Mouse (Mus musculus) ES-E14 (cell line): Measurements from ENCODE around the gene Noxo1. TPM values are rescaled to one million over a fixed set of nuclear protein-coding genes. Genes with fewer than 3 reads are reported as not detected.
A peak's percentile ranks its signal among the peaks of the same experiment; 100 is the strongest.

Experiments
- DNase-seq: peaks from one replicate; pipeline ENCODE4 v3.0.0-alpha.2; 2013; ENCODE audit warnings: low read depth, low spot score
- H3K27ac ChIP-seq: 2 replicates; pipeline ENCODE4 v1.5.1; 2012; ENCODE audit warnings: low read depth, mild to moderate bottlenecking, low read length, moderate library complexity, mixed read lengths; ENCODE audit not compliant: poor library complexity, insufficient read depth, severe bottlenecking
- H3K36me3 ChIP-seq: 2 replicates; pipeline ENCODE4 v1.6.1; 2012; ENCODE audit warnings: mild to moderate bottlenecking, low read length, moderate library complexity, mixed read lengths; ENCODE audit not compliant: control insufficient read depth, poor library complexity, insufficient read depth, severe bottlenecking
- H3K4me1 ChIP-seq, 2 experiments: fragments of 150-350 bp in 1 of 2; sonication (generic) in 1 of 2; 2 replicates each; pipeline ENCODE4 v1.6.1; 2012; ENCODE audit warnings: low read length in 2 of 2, mild to moderate bottlenecking in 1 of 2, mixed read lengths in 1 of 2; ENCODE audit not compliant: control insufficient read depth in 2 of 2, insufficient read depth in 2 of 2, poor library complexity in 1 of 2
- H3K4me3 ChIP-seq, 2 experiments: fragments of 150-350 bp in 1 of 2; sonication (generic) in 1 of 2; 2 replicates each; pipeline ENCODE4 v1.5.1; 2012; ENCODE audit warnings: low read length in 2 of 2, low read depth in 1 of 2, mild to moderate bottlenecking in 1 of 2, mixed read lengths in 1 of 2; ENCODE audit not compliant: insufficient read depth in 1 of 2, poor library complexity in 1 of 2, severe bottlenecking in 1 of 2
- H3K9ac ChIP-seq: 2 replicates; pipeline ENCODE4 v1.6.1; 2012; ENCODE audit warnings: low read depth, mild to moderate bottlenecking, low read length, mixed read lengths; ENCODE audit not compliant: poor library complexity, insufficient read depth, severe bottlenecking
- H3K9me3 ChIP-seq: fragments of 150-350 bp; sonication (generic); 2 replicates; pipeline ENCODE4 v1.6.1; 2012; ENCODE audit warnings: low read depth, mild to moderate bottlenecking, low read length; ENCODE audit not compliant: control insufficient read depth, insufficient read depth
- CHD2 ChIP-seq: IDR thresholded peaks from 2 replicates; pipeline ENCODE4 v1.6.1; 2014; ENCODE audit warnings: mild to moderate bottlenecking, low read depth, low read length, inconsistent platforms
- HCFC1 ChIP-seq: IDR thresholded peaks from 2 replicates; pipeline ENCODE4 v1.6.1; 2012; ENCODE audit warnings: low read length, inconsistent platforms, borderline replicate concordance; ENCODE audit not compliant: insufficient read depth
- MAFK ChIP-seq: IDR thresholded peaks from 2 replicates; pipeline ENCODE4 v1.6.1; 2014; ENCODE audit warnings: mild to moderate bottlenecking, low read depth, low read length, inconsistent platforms; ENCODE audit not compliant: insufficient read depth
- ZC3H11A ChIP-seq: IDR thresholded peaks from 2 replicates; pipeline ENCODE4 v1.6.1; 2012; ENCODE audit warnings: low read depth, mild to moderate bottlenecking, inconsistent platforms, low read length, borderline replicate concordance
- ZNF384 ChIP-seq: IDR thresholded peaks from 2 replicates; pipeline ENCODE4 v1.6.1; 2012; ENCODE audit warnings: low read depth, low read length, inconsistent platforms
- in situ Hi-C, 2 experiments: fragments of 600-800 bp; cut with MboI; formaldehyde crosslinking; loops; one replicate each; pipeline ENCODE4 v1.15.1; 2025; ENCODE audit warnings: low sequenced_read_pairs in 2 of 2, inconsistent platforms in 1 of 2; ENCODE audit not compliant: unreplicated experiment in 2 of 2
- total RNA-seq: library from RNA; depleted of rRNA; stranded (reverse); fragments of 300-350 nt; gene quantifications from 2 replicates; pipeline ENCODE4 v1.2.3, GENCODE M21; 2012

Gene Noxo1
- total RNA-seq, 1 experiment = 2.9 TPM

- no peak for DNase-seq
- peaks cover 7 to 29% of the 10 kb centered on the region in 2 experiments; a peak in 3 of 4 replicates for H3K4me1 ChIP-seq
- H3K36me3 ChIP-seq = peaks cover 9% of the 10 kb centered on the region
- TF ChIP-seq HCFC1 (no peak), ZNF384 (no peak), ZC3H11A (no peak), CHD2 (no peak), MAFK (no peak)
- H3K9me3 ChIP-seq = no peaks in the 10 kb centered on the region
- in situ Hi-C loops = no loop called here
- peak overlapping the region; percentile 9 to 30; a peak in 2 of 4 replicates for H3K4me3 ChIP-seq
- no peak overlapping the region for H3K9ac ChIP-seq
- H3K27ac ChIP-seq = no peak overlapping the region
Measured at GRCm38 (mm10) chr17:24672141-24672540, 23.9 kb upstream of the Noxo1 start.

GRCm38 (mm10) chr17:24674277-24674676 is 21.8 kb upstream of the Noxo1 start:
- Histone ChIP-seq H3K4me1 (peaks cover 5 to 31% of the 10 kb centered on the region in 2 experiments; a peak in 3 of 4 replicates), H3K9me3 (no peaks in the 10 kb centered on the region), H3K9ac (peak overlapping the region; percentile 8; the same call in 1 of the 2 replicates), H3K36me3 (peaks cover 28% of the 10 kb centered on the region), H3K27ac (no peak overlapping the region), H3K4me3 (0 out of 4 replicates have a peak overlapping the region, but pooled peaks of 1 of the 2 experiments have one; percentile 1)
- DNase-seq = no peak
- in situ Hi-C loops = no loop called here
- TF ChIP-seq ZC3H11A = no peak
- TF ChIP-seq CHD2 = no peak
- no peak for TF ChIP-seq HCFC1
- TF ChIP-seq ZNF384 = no peak
- TF ChIP-seq MAFK = no peak

GRCm38 (mm10) chr17:24676187-24676586 is 19.8 kb upstream of the Noxo1 start:
- in situ Hi-C loops = no loop called here
- Histone ChIP-seq H3K36me3 (peaks cover 47% of the 10 kb centered on the region), H3K27ac (no peak overlapping the region), H3K9me3 (no peaks in the 10 kb centered on the region), H3K4me3 (no peak overlapping the region), H3K4me1 (peaks cover 5 to 28% of the 10 kb centered on the region in 2 experiments; a peak in 3 of 4 replicates), H3K9ac (no peak overlapping the region)
- no peak for TF ChIP-seq ZC3H11A
- no peak for TF ChIP-seq CHD2
- TF ChIP-seq MAFK = no peak
- no peak for TF ChIP-seq ZNF384
- peak; percentile 87 for DNase-seq

GRCm38 (mm10) chr17:24676877-24677276 is 19.2 kb upstream of the Noxo1 start:
- Histone ChIP-seq H3K36me3 (peaks cover 52% of the 10 kb centered on the region), H3K9ac (no peak overlapping the region), H3K9me3 (no peaks in the 10 kb centered on the region), H3K4me1 (peaks cover 3 to 24% of the 10 kb centered on the region in 2 experiments; a peak in 3 of 4 replicates), H3K4me3 (no peak overlapping the region), H3K27ac (no peak overlapping the region)
- DNase-seq = no peak
- no peak for TF ChIP-seq ZNF384
- TF ChIP-seq HCFC1 = no peak
- no peak for TF ChIP-seq MAFK
- TF ChIP-seq CHD2 = no peak
- no peak for TF ChIP-seq ZC3H11A
- in situ Hi-C loops = no loop called here
